Mouse (Mus musculus): ENCODE data around the gene Gm5799.
"Not testable (repeated sequence)": the region's sequence is repeated elsewhere in the genome, so short reads cannot be mapped to it uniquely, and the experiment has no call there.

- TF ChIP-seq CTCF (IDR thresholded peaks at IDR 0.05; ENCODE audit: low read depth, low read length); POLR2AphosphoS5 (IDR thresholded peaks at IDR 0.05; ENCODE audit: insufficient replicate concordance, low read depth, low read length); GATA1 (IDR thresholded peaks at IDR 0.05; ENCODE audit: borderline replicate concordance, low read length); TAL1 (conservative IDR thresholded peaks at IDR 0.05; ENCODE audit: low read depth, low read length); GATA2 (IDR thresholded peaks at IDR 0.05; ENCODE audit: borderline replicate concordance, low read depth, low read length): not testable (repeated sequence)
Measured at GRCm38 (mm10) chr14:43546281-43546680, 2.9 kb downstream of the Gm5799 start.

Measured in G1E (cell line).